Mouse (Mus musculus) CH12.LX (cell line): ENCODE results near the gene Itsn1. TPM values are rescaled to one million over a fixed set of nuclear protein-coding genes. Genes with fewer than 3 reads are reported as not detected.

Experiments
- DNase-seq: peaks from one replicate; pipeline ENCODE4 v3.0.0-alpha.2; 2013; ENCODE audit errors: extremely low read depth
- H3K27ac ChIP-seq: 2 replicates; pipeline ENCODE4 v1.5.1; 2012; ENCODE audit warnings: low read depth, mild to moderate bottlenecking, control low read depth, moderate library complexity; ENCODE audit not compliant: insufficient read depth
- H3K27me3 ChIP-seq: replicated peaks from 2 replicates; pipeline ENCODE3; 2012; ENCODE audit warnings: inconsistent platforms
- H3K36me3 ChIP-seq, 2 experiments: replicated peaks in 1 of 2; 2 replicates each; pipeline versions ENCODE3 to v1.6.1; 2012; ENCODE audit warnings: inconsistent platforms in 1 of 2, low read length in 1 of 2, mild to moderate bottlenecking in 1 of 2, mixed read lengths in 1 of 2, moderate library complexity in 1 of 2; ENCODE audit not compliant: control insufficient read depth in 1 of 2, insufficient read depth in 1 of 2
- H3K4me1 ChIP-seq, 2 experiments: 2 replicates each; pipeline ENCODE4 v1.6.1; 2012; ENCODE audit warnings: inconsistent platforms in 1 of 2, moderate library complexity in 1 of 2; ENCODE audit not compliant: insufficient read depth in 2 of 2, control insufficient read depth in 1 of 2
- H3K4me2 ChIP-seq: 2 replicates; pipeline ENCODE4 v1.6.1; 2012; ENCODE audit warnings: low read depth, mild to moderate bottlenecking, control low read depth; ENCODE audit not compliant: poor library complexity, insufficient read depth, severe bottlenecking
- H3K4me3 ChIP-seq, 3 experiments: fragments of 150-350 bp in 1 of 3; sonication (generic) in 1 of 3; replicated peaks in 1 of 3; 2 replicates each; pipeline versions ENCODE3 to v1.5.1; 2011 to 2012; ENCODE audit warnings: low read depth in 2 of 3, low read length in 2 of 3, mild to moderate bottlenecking in 2 of 3, moderate library complexity in 2 of 3, control low read depth in 1 of 3, improper control_type of control experiment in 1 of 3, inconsistent platforms in 1 of 3, mixed read lengths in 1 of 3; ENCODE audit not compliant: poor library complexity in 1 of 3
- H3K79me2 ChIP-seq: replicated peaks from 2 replicates; pipeline ENCODE4 v1.6.1; 2012; ENCODE audit warnings: mild to moderate bottlenecking, moderate library complexity; ENCODE audit not compliant: control insufficient read depth, poor library complexity, insufficient read depth, severe bottlenecking; ENCODE audit errors: extremely low read depth
- H3K9ac ChIP-seq: 2 replicates; pipeline ENCODE4 v1.6.1; 2012; ENCODE audit warnings: low read depth, mild to moderate bottlenecking, control low read depth, moderate library complexity; ENCODE audit not compliant: insufficient read depth
- H3K9me3 ChIP-seq: replicated peaks from 2 replicates; pipeline ENCODE3; 2012; ENCODE audit warnings: low read length, inconsistent platforms, mixed read lengths
- BHLHE40 ChIP-seq: IDR thresholded peaks from 2 replicates; pipeline ENCODE4 v1.6.1; 2011; ENCODE audit warnings: mild to moderate bottlenecking, low read depth, low read length, improper control_type of control experiment
- CHD2 ChIP-seq: IDR thresholded peaks from 2 replicates; pipeline ENCODE4 v1.6.1; 2011; ENCODE audit warnings: low read length, improper control_type of control experiment
- CTCF ChIP-seq, 2 experiments: IDR thresholded peaks in 1 of 2; conservative IDR thresholded peaks in 1 of 2; 2 replicates each; pipeline ENCODE4 v1.5.1; 2011 to 2012; ENCODE audit warnings: low read depth in 2 of 2, low read length in 2 of 2, improper control_type of control experiment in 1 of 2, inconsistent platforms in 1 of 2, mild to moderate bottlenecking in 1 of 2, moderate library complexity in 1 of 2
- E2F4 ChIP-seq: IDR thresholded peaks from 2 replicates; pipeline ENCODE4 v1.6.1; 2011; ENCODE audit warnings: low read depth, low read length, improper control_type of control experiment; ENCODE audit not compliant: insufficient replicate concordance
- ELF1 ChIP-seq: IDR thresholded peaks from 2 replicates; pipeline ENCODE4 v1.6.1; 2014; ENCODE audit warnings: low read depth, mild to moderate bottlenecking, inconsistent platforms, low read length, improper control_type of control experiment
- JUND ChIP-seq: conservative IDR thresholded peaks from 2 replicates; pipeline ENCODE4 v1.6.1; 2011; ENCODE audit warnings: low read depth, low read length, improper control_type of control experiment
- KAT2A ChIP-seq: IDR thresholded peaks from 2 replicates; pipeline ENCODE4 v1.6.1; 2012; ENCODE audit warnings: low read length, improper control_type of control experiment, inconsistent platforms; ENCODE audit not compliant: insufficient replicate concordance
- MAX ChIP-seq: IDR thresholded peaks from 2 replicates; pipeline ENCODE4 v1.6.1; 2011; ENCODE audit warnings: low read length, improper control_type of control experiment
- MAZ ChIP-seq: IDR thresholded peaks from 2 replicates; pipeline ENCODE4 v1.6.1; 2012; ENCODE audit warnings: low read depth, mild to moderate bottlenecking, inconsistent platforms, low read length, improper control_type of control experiment, moderate library complexity
- MXI1 ChIP-seq: IDR thresholded peaks from 2 replicates; pipeline ENCODE4 v1.6.1; 2011; ENCODE audit warnings: mild to moderate bottlenecking, low read depth, low read length, improper control_type of control experiment
- NELFE ChIP-seq: IDR thresholded peaks from 2 replicates; pipeline ENCODE4 v1.6.1; 2011; ENCODE audit warnings: low read depth, low read length, improper control_type of control experiment
- RAD21 ChIP-seq: IDR thresholded peaks from 2 replicates; pipeline ENCODE4 v1.6.1; 2011; ENCODE audit warnings: low read depth, mild to moderate bottlenecking, low read length, improper control_type of control experiment, moderate library complexity
- SIN3A ChIP-seq: IDR thresholded peaks from 2 replicates; pipeline ENCODE4 v1.6.1; 2012; ENCODE audit warnings: low read length, improper control_type of control experiment, inconsistent platforms
- SMC3 ChIP-seq: IDR thresholded peaks from 2 replicates; pipeline ENCODE4 v1.6.1; 2011; ENCODE audit warnings: low read depth, low read length, improper control_type of control experiment
- TBP ChIP-seq: conservative IDR thresholded peaks from 2 replicates; pipeline ENCODE4 v1.6.1; 2011; ENCODE audit warnings: low read depth, low read length, improper control_type of control experiment
- TCF12 ChIP-seq: IDR thresholded peaks from 2 replicates; pipeline ENCODE4 v1.6.1; 2014; ENCODE audit warnings: low read depth, mild to moderate bottlenecking, inconsistent platforms, low read length, improper control_type of control experiment
- UBTF ChIP-seq: IDR thresholded peaks from 2 replicates; pipeline ENCODE4 v1.6.1; 2012; ENCODE audit warnings: low read depth, mild to moderate bottlenecking, inconsistent platforms, low read length, improper control_type of control experiment, moderate library complexity
- USF1 ChIP-seq: IDR thresholded peaks from 2 replicates; pipeline ENCODE4 v1.6.1; 2014; ENCODE audit warnings: low read depth, mild to moderate bottlenecking, inconsistent platforms, low read length, improper control_type of control experiment
- USF2 ChIP-seq: conservative IDR thresholded peaks from 2 replicates; pipeline ENCODE4 v1.6.1; 2011; ENCODE audit warnings: low read depth, low read length, improper control_type of control experiment
- ZC3H11A ChIP-seq: IDR thresholded peaks from 2 replicates; pipeline ENCODE4 v1.6.1; 2012; ENCODE audit warnings: low read depth, mild to moderate bottlenecking, inconsistent platforms, low read length, improper control_type of control experiment
- ZKSCAN1 ChIP-seq: IDR thresholded peaks from 2 replicates; pipeline ENCODE4 v1.6.1; 2012; ENCODE audit warnings: low read depth, inconsistent platforms, low read length, improper control_type of control experiment, borderline replicate concordance
- ZNF384 ChIP-seq: IDR thresholded peaks from 2 replicates; pipeline ENCODE4 v1.6.1; 2012; ENCODE audit warnings: low read depth, low read length, improper control_type of control experiment, inconsistent platforms
- dilution Hi-C: fragments of 300-500 bp; cut with MboI; formaldehyde crosslinking; loops from 2 replicates; pipeline ENCODE4 v1.14.3; 2020; ENCODE audit warnings: low sequenced_read_pairs; ENCODE audit not compliant: extremely low pct_unique_long_range_greater_than_20kb, extremely low pct_ligation_motif_present
- in situ Hi-C: fragments of 300-500 bp; cut with MboI; formaldehyde crosslinking; loops from 3 replicates; pipeline ENCODE4 v1.14.3; 2019; ENCODE audit warnings: low sequenced_read_pairs, low pct_ligation_motif_present, low pct_unique_long_range_greater_than_20kb, mixed read lengths
- polyA plus RNA-seq: library from polyadenylated mRNA; unstranded; fragments of >175 nt; gene quantifications from 2 replicates; pipeline ENCODE4 v1.2.1, GENCODE M21; 2012; ENCODE audit warnings: low read depth; ENCODE audit not compliant: insufficient read length
- total RNA-seq, 2 experiments: library from RNA; depleted of rRNA; stranded (reverse); fragments of 300-350 nt in 1 of 2; fragments of >200 nt in 1 of 2; gene quantifications; 2 replicates each; pipeline ENCODE4 v1.2.3; 2012 to 2014

Gene Itsn1
- total and polyA plus RNA-seq, 3 experiments, result 32.5 to 54.5 (median 46.3) TPM

DNA sequence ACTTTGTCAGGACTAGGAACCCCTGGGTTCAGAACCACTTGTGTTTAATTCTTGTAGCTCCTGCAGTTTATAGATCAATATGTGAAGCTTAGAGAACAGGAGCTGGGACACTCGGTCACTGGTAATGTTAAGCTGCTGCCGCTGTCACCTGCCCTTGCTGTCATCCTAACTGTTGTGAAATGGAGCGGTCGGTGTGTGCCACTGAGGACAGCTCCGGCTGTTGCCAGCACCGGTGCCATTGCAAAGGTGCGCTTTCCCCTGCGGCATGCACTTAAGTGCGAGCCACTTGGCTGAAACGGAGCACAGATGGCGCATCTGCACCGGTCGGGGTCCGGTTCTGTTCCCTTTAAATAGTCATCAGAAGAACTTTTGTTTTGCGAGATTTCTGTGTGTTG, 36.7 kb downstream of the Itsn1 start:
- DNase-seq, result no peak
- peaks cover 0 to 27% of the 10 kb centered on the region in 2 experiments; a peak in 2 of 4 replicates for H3K4me1 ChIP-seq
- no peak overlapping the region for H3K27ac ChIP-seq
- no peak overlapping the region for H3K9ac ChIP-seq
- H3K4me2 ChIP-seq, result no peak overlapping the region
- no peak overlapping the region for H3K4me3 ChIP-seq
- H3K9me3 ChIP-seq, result no peaks in the 10 kb centered on the region
- H3K79me2 ChIP-seq, result peaks cover 8% of the 10 kb centered on the region
- TF ChIP-seq SMC3 (no peak), CTCF (conservative IDR thresholded peaks at IDR 0.05 in 1 of 2, IDR thresholded peaks at IDR 0.05 in 1 of 2; ENCODE audit: low read depth in 2 of 2, low read length in 2 of 2) (no peak), UBTF (no peak), TCF12 (no peak), ZKSCAN1 (no peak)
- TF ChIP-seq, all 38 proteins: peak for 0
- in situ Hi-C loops, result no loop called here
- Histone ChIP-seq H3K36me3 (peaks cover 0 to 17% of the 10 kb centered on the region in 2 experiments), H3K27me3 (no peaks in the 10 kb centered on the region)
- dilution Hi-C loops, result no loop called here

DNA sequence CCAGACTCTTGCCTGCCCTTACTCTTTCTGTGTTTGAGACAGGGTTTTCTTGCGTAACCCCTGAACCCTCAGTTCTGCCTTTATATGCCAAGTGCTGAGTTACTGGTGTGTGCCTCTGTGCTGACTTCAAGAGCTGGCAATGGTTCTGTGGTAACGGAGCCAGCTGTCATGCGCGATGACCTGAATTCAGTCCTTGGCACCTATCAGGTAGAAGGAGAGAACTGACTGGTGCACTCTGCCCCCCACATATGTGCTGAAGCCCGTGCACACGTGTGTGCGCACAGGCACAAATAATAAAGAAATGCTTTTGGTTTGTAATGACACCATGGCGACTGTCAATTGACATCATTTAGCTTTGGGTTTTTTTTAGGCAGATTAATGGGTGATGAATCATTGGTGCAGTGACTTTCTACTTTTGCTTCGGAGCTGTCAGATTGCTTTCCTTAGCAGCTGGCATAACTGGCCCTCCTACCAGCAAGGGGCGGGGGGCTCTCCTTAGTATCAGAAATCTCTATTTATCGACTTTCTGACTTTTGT, 38.2 kb downstream of the Itsn1 start:
- H3K4me2 ChIP-seq, result no peak overlapping the region
- peaks cover 0 to 15% of the 10 kb centered on the region in 2 experiments for H3K36me3 ChIP-seq
- H3K9ac ChIP-seq, result no peak overlapping the region
- in situ Hi-C loops, result no loop called here
- DNase-seq, result no peak
- H3K27ac ChIP-seq, result no peak overlapping the region
- H3K27me3 ChIP-seq, result no peaks in the 10 kb centered on the region
- H3K9me3 ChIP-seq, result no peaks in the 10 kb centered on the region
- dilution Hi-C loops, result no loop called here
- no peak overlapping the region for H3K4me3 ChIP-seq
- no peak for TF ChIP-seq USF2
- no peak for TF ChIP-seq E2F4
- no peak for TF ChIP-seq ELF1
- no peak for TF ChIP-seq BHLHE40
- no peak for TF ChIP-seq NELFE
- TF ChIP-seq, all 38 proteins: peak for 0
- H3K79me2 ChIP-seq, result peaks cover 9% of the 10 kb centered on the region
- H3K4me1 ChIP-seq, result peaks cover 0 to 27% of the 10 kb centered on the region in 2 experiments; a peak in 2 of 4 replicates

DNA sequence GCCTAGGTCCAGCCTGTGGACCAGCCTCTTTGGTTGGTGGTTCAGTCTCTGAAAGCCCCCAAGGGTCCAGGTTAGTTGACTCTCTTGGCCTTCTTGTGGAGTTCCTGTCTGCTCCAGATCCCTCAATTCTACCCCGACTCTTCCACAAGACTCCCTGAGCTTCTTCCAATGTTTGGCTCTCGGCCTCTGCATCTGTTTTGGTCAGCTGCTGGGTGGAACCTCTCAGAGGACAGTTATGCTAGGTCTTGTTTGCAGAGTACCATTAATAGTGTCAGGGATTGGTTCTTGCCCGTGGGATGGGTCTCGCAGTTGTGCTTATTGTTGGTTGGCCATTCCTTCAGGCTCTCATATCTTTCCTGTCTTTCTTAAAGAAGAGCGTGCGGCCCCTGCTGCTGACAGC, 39.5 kb downstream of the Itsn1 start:
- H3K27ac ChIP-seq, result no peak overlapping the region
- no peak for TF ChIP-seq RAD21
- TF ChIP-seq BHLHE40, result no peak
- TF ChIP-seq ZC3H11A, result no peak
- TF ChIP-seq UBTF, result no peak
- no peak for TF ChIP-seq MAZ
- no peak for TF ChIP-seq ZNF384
- TF ChIP-seq ELF1, result no peak
- no peak for TF ChIP-seq CHD2
- no peak for TF ChIP-seq MAX
- TF ChIP-seq KAT2A, result no peak
- no peak for TF ChIP-seq SIN3A
- TF ChIP-seq TBP, result no peak
- TF ChIP-seq TCF12, result no peak
- TF ChIP-seq MXI1, result no peak
- TF ChIP-seq JUND, result no peak
- TF ChIP-seq USF1, result no peak
- TF ChIP-seq, all 38 proteins: peak for 0
- Histone ChIP-seq H3K36me3 (peaks cover 0 to 15% of the 10 kb centered on the region in 2 experiments), H3K9ac (no peak overlapping the region), H3K27me3 (no peaks in the 10 kb centered on the region), H3K4me1 (peaks cover 0 to 27% of the 10 kb centered on the region in 2 experiments; a peak in 2 of 4 replicates), H3K9me3 (no peaks in the 10 kb centered on the region), H3K4me3 (no peak overlapping the region), H3K79me2 (peaks cover 14% of the 10 kb centered on the region), H3K4me2 (no peak overlapping the region)
- no peak for DNase-seq
- in situ Hi-C loops (no loop called here), dilution Hi-C loops (no loop called here)
